Mouse (Mus musculus): ENCODE measurements around the gene Itgb5. TPM values are rescaled to one million over a fixed set of nuclear protein-coding genes. Genes with fewer than 3 reads are reported as not detected.

Itgb5 gene
- polyA plus RNA-seq, 1 experiment from 2014 or later: 4.9 TPM

- Histone ChIP-seq H3K36me3 (ENCODE audit: control insufficient read depth, insufficient read depth, low read length) (no peaks in the 10 kb centered on the region), H3K4me1 (ENCODE audit: control insufficient read depth, insufficient read depth, low read depth, low read length) (peaks cover 12% of the 10 kb centered on the region), H3K27ac (ENCODE audit: low read depth, low read length) (peak overlapping the region; percentile 26; the same call in 1 of the 2 replicates), H3K4me3 (ENCODE audit: low read length) (peak overlapping the region; percentile 95), H3K27me3 (replicated peaks; ENCODE audit: control insufficient read depth, insufficient read depth, low read length) (no peaks in the 10 kb centered on the region), H3K9ac (ENCODE audit: low read depth, low read length) (peak overlapping the region; percentile 90), H3K4me2 (ENCODE audit: low read length) (peak overlapping the region; percentile 91), H3K9me3 (ENCODE audit: control insufficient read depth, low read length) (no peaks in the 10 kb centered on the region)
- peak; percentile 16; the same call in 1 of the 2 replicates for ATAC-seq
- whole genome bisulfite sequencing: 55% methylated on average over 2 of the region's 2 CpGs
These were observed 137.8 kb downstream of the Itgb5 start for GRCm38 (mm10) chr16:33967283-33967640.

GRCm38 (mm10) chr16:33979855-33980254 lies 150.4 kb downstream of the Itgb5 start:
- Histone ChIP-seq H3K9ac (ENCODE audit: low read depth, low read length) (no peak overlapping the region), H3K4me2 (ENCODE audit: low read length) (no peak overlapping the region), H3K36me3 (ENCODE audit: control insufficient read depth, insufficient read depth, low read length) (peaks cover 10% of the 10 kb centered on the region), H3K4me1 (ENCODE audit: control insufficient read depth, insufficient read depth, low read depth, low read length) (no peaks in the 10 kb centered on the region), H3K9me3 (ENCODE audit: control insufficient read depth, low read length) (no peaks in the 10 kb centered on the region), H3K27me3 (replicated peaks; ENCODE audit: control insufficient read depth, insufficient read depth, low read length) (no peaks in the 10 kb centered on the region), H3K27ac (ENCODE audit: low read depth, low read length) (no peak overlapping the region), H3K4me3 (ENCODE audit: low read length) (no peak overlapping the region)
- WGBS: 31% methylated on average over 2 of the region's 2 CpGs
- no peak for ATAC-seq

- Histone ChIP-seq H3K27me3 (replicated peaks; ENCODE audit: control insufficient read depth, insufficient read depth, low read length) (no peaks in the 10 kb centered on the region), H3K9ac (ENCODE audit: low read depth, low read length) (no peak overlapping the region), H3K9me3 (ENCODE audit: control insufficient read depth, low read length) (no peaks in the 10 kb centered on the region), H3K27ac (ENCODE audit: low read depth, low read length) (no peak overlapping the region), H3K4me1 (ENCODE audit: control insufficient read depth, insufficient read depth, low read depth, low read length) (no peaks in the 10 kb centered on the region), H3K36me3 (ENCODE audit: control insufficient read depth, insufficient read depth, low read length) (peaks cover 3% of the 10 kb centered on the region; the same call in 1 of the 2 replicates), H3K4me3 (ENCODE audit: low read length) (no peak overlapping the region), H3K4me2 (ENCODE audit: low read length) (no peak overlapping the region)
- 98% methylated on average over 6 of the region's 6 CpGs for WGBS
- ATAC-seq: no peak
These were observed 154.2 kb downstream of the Itgb5 start for GRCm38 (mm10) chr16:33983712-33984111.

- Histone ChIP-seq H3K4me3 (ENCODE audit: low read length) (no peak overlapping the region), H3K9me3 (ENCODE audit: control insufficient read depth, low read length) (no peaks in the 10 kb centered on the region), H3K9ac (ENCODE audit: low read depth, low read length) (no peak overlapping the region), H3K4me1 (ENCODE audit: control insufficient read depth, insufficient read depth, low read depth, low read length) (no peaks in the 10 kb centered on the region), H3K27me3 (replicated peaks; ENCODE audit: control insufficient read depth, insufficient read depth, low read length) (no peaks in the 10 kb centered on the region), H3K36me3 (ENCODE audit: control insufficient read depth, insufficient read depth, low read length) (peaks cover 3% of the 10 kb centered on the region; the same call in 1 of the 2 replicates), H3K4me2 (ENCODE audit: low read length) (no peak overlapping the region), H3K27ac (ENCODE audit: low read depth, low read length) (no peak overlapping the region)
- 94% methylated on average over 6 of the region's 6 CpGs for WGBS
- no peak for ATAC-seq
These were observed 155.9 kb downstream of the Itgb5 start for GRCm38 (mm10) chr16:33985372-33985771.

- Histone ChIP-seq H3K4me2 (ENCODE audit: low read length) (no peak overlapping the region), H3K36me3 (ENCODE audit: control insufficient read depth, insufficient read depth, low read length) (peaks cover 3% of the 10 kb centered on the region; the same call in 1 of the 2 replicates), H3K27me3 (replicated peaks; ENCODE audit: control insufficient read depth, insufficient read depth, low read length) (no peaks in the 10 kb centered on the region), H3K27ac (ENCODE audit: low read depth, low read length) (no peak overlapping the region), H3K9ac (ENCODE audit: low read depth, low read length) (no peak overlapping the region), H3K4me3 (ENCODE audit: low read length) (no peak overlapping the region), H3K9me3 (ENCODE audit: control insufficient read depth, low read length) (no peaks in the 10 kb centered on the region), H3K4me1 (ENCODE audit: control insufficient read depth, insufficient read depth, low read depth, low read length) (no peaks in the 10 kb centered on the region)
- ATAC-seq: no peak
- 90% methylated on average over 7 of the region's 7 CpGs for WGBS
These were observed 157.5 kb downstream of the Itgb5 start for GRCm38 (mm10) chr16:33986993-33987392.

- H3K9me3 ChIP-seq (ENCODE audit: control insufficient read depth, low read length): no peaks in the 10 kb centered on the region
- H3K36me3 ChIP-seq (ENCODE audit: control insufficient read depth, insufficient read depth, low read length): peaks cover 3% of the 10 kb centered on the region; the same call in 1 of the 2 replicates
- 63% methylated on average over 17 of the region's 17 CpGs for WGBS
These were observed 159.0 kb downstream of the Itgb5 start for GRCm38 (mm10) chr16:33988358-33989012.

GRCm38 (mm10) chr16:33989106-33989505 lies 159.6 kb downstream of the Itgb5 start:
- 90% methylated on average over 1 of the region's 1 CpGs for whole genome bisulfite sequencing
- Histone ChIP-seq H3K27ac (ENCODE audit: low read depth, low read length) (no peak overlapping the region), H3K9ac (ENCODE audit: low read depth, low read length) (no peak overlapping the region), H3K4me1 (ENCODE audit: control insufficient read depth, insufficient read depth, low read depth, low read length) (no peaks in the 10 kb centered on the region), H3K36me3 (ENCODE audit: control insufficient read depth, insufficient read depth, low read length) (peaks cover 3% of the 10 kb centered on the region; the same call in 1 of the 2 replicates), H3K4me3 (ENCODE audit: low read length) (no peak overlapping the region), H3K4me2 (ENCODE audit: low read length) (no peak overlapping the region), H3K27me3 (replicated peaks; ENCODE audit: control insufficient read depth, insufficient read depth, low read length) (no peaks in the 10 kb centered on the region), H3K9me3 (ENCODE audit: control insufficient read depth, low read length) (no peaks in the 10 kb centered on the region)
- no peak for ATAC-seq

More at GRCm38 (mm10) chr16:33988358-33989012, 159.0 kb downstream of the Itgb5 start:
- Histone ChIP-seq H3K9ac (ENCODE audit: low read depth, low read length) (no peak overlapping the region), H3K4me2 (ENCODE audit: low read length) (no peak overlapping the region), H3K27me3 (replicated peaks; ENCODE audit: control insufficient read depth, insufficient read depth, low read length) (no peaks in the 10 kb centered on the region), H3K27ac (ENCODE audit: low read depth, low read length) (no peak overlapping the region), H3K4me3 (ENCODE audit: low read length) (no peak overlapping the region), H3K4me1 (ENCODE audit: control insufficient read depth, insufficient read depth, low read depth, low read length) (no peaks in the 10 kb centered on the region)
- ATAC-seq: no peak

GRCm38 (mm10) chr16:33990712-33991111 lies 161.2 kb downstream of the Itgb5 start:
- Histone ChIP-seq H3K9me3 (ENCODE audit: control insufficient read depth, low read length) (no peaks in the 10 kb centered on the region), H3K27me3 (replicated peaks; ENCODE audit: control insufficient read depth, insufficient read depth, low read length) (no peaks in the 10 kb centered on the region), H3K9ac (ENCODE audit: low read depth, low read length) (no peak overlapping the region), H3K4me1 (ENCODE audit: control insufficient read depth, insufficient read depth, low read depth, low read length) (no peaks in the 10 kb centered on the region), H3K36me3 (ENCODE audit: control insufficient read depth, insufficient read depth, low read length) (no peaks in the 10 kb centered on the region), H3K4me2 (ENCODE audit: low read length) (no peak overlapping the region), H3K4me3 (ENCODE audit: low read length) (no peak overlapping the region), H3K27ac (ENCODE audit: low read depth, low read length) (no peak overlapping the region)
- 86% methylated on average over 4 of the region's 4 CpGs for WGBS
- no peak for ATAC-seq

GRCm38 (mm10) chr16:33994321-33994720 lies 164.9 kb downstream of the Itgb5 start:
- no peak for ATAC-seq

More at GRCm38 (mm10) chr16:33994321-33994720, 164.9 kb downstream of the Itgb5 start:
- no peak overlapping the region for H3K27ac ChIP-seq (ENCODE audit: low read depth, low read length)
- H3K4me1 ChIP-seq (ENCODE audit: control insufficient read depth, insufficient read depth, low read depth, low read length): no peaks in the 10 kb centered on the region
- H3K36me3 ChIP-seq (ENCODE audit: control insufficient read depth, insufficient read depth, low read length): no peaks in the 10 kb centered on the region
- WGBS: 77% methylated on average over 6 of the region's 6 CpGs
- no peak overlapping the region for H3K4me2 ChIP-seq (ENCODE audit: low read length)
- H3K27me3 ChIP-seq (replicated peaks; ENCODE audit: control insufficient read depth, insufficient read depth, low read length): no peaks in the 10 kb centered on the region
- H3K9me3 ChIP-seq (ENCODE audit: control insufficient read depth, low read length): no peaks in the 10 kb centered on the region
- H3K9ac ChIP-seq (ENCODE audit: low read depth, low read length): no peak overlapping the region
- no peak overlapping the region for H3K4me3 ChIP-seq (ENCODE audit: low read length)
